Mouse (Mus musculus): ENCODE results near the gene Rbm20. TPM values are rescaled to one million over a fixed set of nuclear protein-coding genes. Genes with fewer than 3 reads are reported as not detected.

Rbm20 gene
- total RNA-seq, 2 experiments from 2014 or later = 4.4 to 5.2 TPM

GRCm38 (mm10) chr19:53779818-53780217 lies 102.7 kb downstream of the Rbm20 start:
- no peak for DNase-seq (ENCODE audit: low spot score in 2 of 2)
- intact Hi-C loops (cut with DNase I) = no loop called here

DNA sequence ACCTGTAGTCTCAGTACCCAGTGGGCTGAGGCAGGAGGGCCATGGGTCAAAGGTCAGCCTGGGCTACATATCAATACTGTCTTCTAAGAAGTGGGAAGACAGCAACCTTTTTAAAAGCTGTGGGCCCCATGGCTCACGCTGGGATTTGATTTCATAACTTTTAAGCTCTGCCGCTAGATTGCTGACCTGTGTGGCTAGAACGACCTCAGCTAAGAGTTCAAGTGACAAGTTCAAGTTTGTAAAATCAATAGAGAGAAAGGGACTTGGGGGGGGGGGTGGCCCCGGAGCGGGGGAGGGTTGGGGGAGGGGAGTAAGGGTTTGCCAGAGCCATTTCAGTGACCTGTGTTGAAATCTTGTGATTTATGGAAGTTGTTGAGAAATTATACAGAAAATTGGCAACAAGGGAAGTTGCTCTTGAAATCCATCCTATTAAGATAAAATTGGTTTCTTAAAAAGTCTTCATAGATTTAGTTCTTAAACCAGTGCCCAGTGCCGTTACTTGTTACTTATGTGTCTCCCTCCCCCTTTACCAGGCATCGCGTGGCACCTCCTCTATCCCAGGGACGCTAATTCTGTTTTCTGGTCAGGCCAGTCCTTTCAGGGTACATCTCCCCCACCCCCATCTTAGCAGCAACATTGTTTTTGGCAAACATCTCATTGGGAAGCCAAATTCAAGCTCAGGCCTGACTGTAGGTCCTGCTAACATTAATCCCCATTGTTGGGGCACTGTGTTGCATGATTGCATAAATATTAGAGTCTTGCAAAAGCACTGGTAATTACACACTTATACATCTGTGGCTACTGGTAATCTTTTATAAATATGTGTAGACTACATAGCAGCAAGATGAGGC lies 103.9 kb downstream of the Rbm20 start:
- DNase-seq (ENCODE audit: low spot score in 2 of 2) = no peak
- intact Hi-C loops (cut with DNase I) = no loop called here

GRCm38 (mm10) chr19:53781826-53782225 lies 104.7 kb downstream of the Rbm20 start:
- no peak for DNase-seq (ENCODE audit: low spot score in 2 of 2)
- intact Hi-C loops (cut with DNase I) = no loop called here

GRCm38 (mm10) chr19:53785352-53785751 lies 108.2 kb downstream of the Rbm20 start:
- no peak for DNase-seq (ENCODE audit: low spot score in 2 of 2)

DNA sequence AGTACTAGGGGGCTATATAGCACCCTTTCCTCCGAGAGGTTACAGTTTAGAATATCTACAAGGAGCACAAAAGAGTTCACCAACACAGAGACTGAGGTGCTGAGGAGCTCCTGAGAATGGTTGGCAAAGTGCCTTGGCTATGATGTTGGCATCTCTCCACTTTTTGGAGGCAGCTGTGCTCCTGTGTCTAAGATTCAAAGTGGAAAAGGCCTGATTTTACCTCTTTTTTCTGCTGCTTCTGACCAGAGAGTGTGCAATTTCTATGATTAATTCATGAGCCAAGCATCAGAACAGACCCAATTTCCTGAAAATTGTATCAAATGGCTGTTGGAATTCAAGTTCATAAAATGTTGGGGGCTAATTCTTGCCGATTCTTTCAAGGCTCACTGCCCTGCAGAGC lies 109.1 kb downstream of the Rbm20 start:
- no peak for DNase-seq (ENCODE audit: low spot score in 2 of 2)
- intact Hi-C loops (cut with DNase I) = no loop called here

More at GRCm38 (mm10) chr19:53785352-53785751, 108.2 kb downstream of the Rbm20 start:
- intact Hi-C loops (cut with DNase I) = no loop called here

DNA sequence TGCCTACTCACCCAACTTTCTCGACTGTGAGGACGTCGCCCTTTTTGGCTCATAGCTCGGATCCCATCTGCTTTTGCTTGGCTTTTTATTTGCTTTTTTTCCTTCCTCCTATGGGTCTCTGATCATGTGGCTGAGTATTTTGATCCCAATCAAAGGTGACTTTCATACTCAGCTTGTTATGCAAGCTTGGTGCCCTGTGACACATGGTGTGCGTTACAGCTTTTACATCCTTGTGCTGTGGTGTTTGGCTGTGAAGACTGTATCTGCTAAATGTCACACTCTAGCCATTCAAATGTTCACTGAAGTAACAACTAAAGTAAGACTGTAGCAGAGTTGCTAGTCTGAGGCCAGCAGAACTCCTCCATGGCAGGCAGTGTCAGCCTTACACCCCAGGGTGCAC lies 109.7 kb downstream of the Rbm20 start:
- no peak for DNase-seq (ENCODE audit: low spot score in 2 of 2)

DNA sequence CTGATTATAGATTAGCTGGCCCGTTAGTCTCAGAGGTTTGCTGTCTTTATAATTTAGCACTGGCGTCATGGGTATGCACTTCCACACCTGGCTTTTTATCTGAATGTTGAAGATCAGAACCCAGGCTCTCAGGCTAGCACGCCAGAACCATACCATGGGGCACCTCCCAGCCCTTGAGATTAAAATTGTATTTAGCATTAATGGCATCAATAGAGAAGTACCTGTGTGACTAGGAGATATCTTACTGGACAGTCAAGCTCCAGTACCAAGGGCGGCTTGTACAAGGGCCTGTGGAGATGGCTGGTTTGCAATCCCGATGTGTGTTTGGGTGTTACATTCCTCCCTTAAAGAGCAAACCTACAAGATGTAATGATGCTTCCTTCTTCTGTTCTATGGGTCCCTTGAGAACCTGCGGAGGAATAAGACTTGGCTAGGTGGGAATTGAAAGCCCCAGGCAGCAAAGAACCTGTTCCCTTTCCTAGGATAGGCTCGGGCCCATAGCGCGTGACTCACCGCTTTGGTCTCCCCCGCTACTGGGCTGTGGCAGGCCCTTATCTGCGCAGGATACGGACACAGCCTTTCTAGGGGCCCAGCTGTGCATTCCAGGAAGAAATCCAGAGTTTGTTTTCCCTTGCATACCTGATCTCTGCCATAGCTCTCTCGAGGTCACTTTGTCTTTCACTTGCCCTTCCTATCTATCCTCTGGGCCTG lies 111.7 kb downstream of the Rbm20 start:
- intact Hi-C loops (cut with DNase I) = no loop called here
- DNase-seq (ENCODE audit: low spot score in 2 of 2) = no peak

More for the DNA sequence above, 109.7 kb downstream of the Rbm20 start:
- intact Hi-C loops (cut with DNase I) = no loop called here

- DNase-seq (ENCODE audit: low spot score in 2 of 2) = no peak
- intact Hi-C loops (cut with DNase I) = no loop called here
Measured at GRCm38 (mm10) chr19:53789571-53789970, 112.5 kb downstream of the Rbm20 start.

DNA sequence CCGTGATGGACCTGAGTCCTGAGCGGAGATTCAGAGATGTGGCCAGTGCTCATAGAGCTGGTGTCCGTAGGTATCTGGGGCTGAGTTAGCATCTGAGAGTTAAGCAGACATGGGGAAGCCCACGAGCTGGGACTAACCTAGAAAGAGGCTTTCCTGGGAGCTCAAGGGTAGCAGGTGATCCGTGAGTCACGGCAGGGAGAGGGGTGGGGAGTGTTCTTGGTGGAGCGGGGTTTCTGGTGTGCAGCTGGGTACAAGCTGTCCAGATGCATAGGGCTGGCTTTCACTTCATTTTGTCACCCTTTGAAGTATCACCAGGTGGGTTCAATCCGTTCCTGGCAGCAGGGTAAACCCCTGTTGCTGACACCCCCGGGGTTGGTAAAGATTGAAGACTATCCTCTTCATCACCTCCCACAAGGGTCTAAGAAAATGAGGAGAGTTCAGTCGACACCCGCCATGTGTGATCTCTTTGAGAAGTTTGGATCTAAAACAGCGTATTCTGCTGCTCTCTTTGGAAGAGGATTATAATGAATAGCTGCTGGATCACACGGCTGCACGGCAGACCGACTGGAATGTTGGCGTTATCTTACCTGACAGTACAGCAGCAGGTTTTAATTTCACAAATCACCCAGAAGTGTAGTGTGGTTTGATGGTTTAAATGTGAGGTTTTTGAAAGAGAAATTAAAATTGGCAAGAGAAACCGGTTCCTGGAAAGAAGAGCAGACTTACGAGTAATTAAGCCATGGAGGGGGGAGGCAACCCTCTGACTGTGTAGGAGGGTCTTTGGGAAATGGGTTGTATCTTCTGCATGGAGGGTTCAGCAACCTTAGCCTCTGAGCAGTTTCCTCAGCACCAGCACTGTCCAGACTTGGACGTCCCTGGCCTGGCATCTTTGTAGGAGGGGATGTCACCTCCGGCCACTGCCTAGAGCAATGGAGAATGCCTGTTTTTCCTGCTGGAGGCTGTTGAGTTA lies 114.9 kb downstream of the Rbm20 start:
- intact Hi-C loops (cut with DNase I) = no loop called here
- DNase-seq (ENCODE audit: low spot score in 2 of 2) = no peak

- intact Hi-C loops (cut with DNase I) = no loop called here
- no peak for DNase-seq (ENCODE audit: low spot score in 2 of 2)
Measured at GRCm38 (mm10) chr19:53792976-53793897, 116.1 kb downstream of the Rbm20 start.

DNA sequence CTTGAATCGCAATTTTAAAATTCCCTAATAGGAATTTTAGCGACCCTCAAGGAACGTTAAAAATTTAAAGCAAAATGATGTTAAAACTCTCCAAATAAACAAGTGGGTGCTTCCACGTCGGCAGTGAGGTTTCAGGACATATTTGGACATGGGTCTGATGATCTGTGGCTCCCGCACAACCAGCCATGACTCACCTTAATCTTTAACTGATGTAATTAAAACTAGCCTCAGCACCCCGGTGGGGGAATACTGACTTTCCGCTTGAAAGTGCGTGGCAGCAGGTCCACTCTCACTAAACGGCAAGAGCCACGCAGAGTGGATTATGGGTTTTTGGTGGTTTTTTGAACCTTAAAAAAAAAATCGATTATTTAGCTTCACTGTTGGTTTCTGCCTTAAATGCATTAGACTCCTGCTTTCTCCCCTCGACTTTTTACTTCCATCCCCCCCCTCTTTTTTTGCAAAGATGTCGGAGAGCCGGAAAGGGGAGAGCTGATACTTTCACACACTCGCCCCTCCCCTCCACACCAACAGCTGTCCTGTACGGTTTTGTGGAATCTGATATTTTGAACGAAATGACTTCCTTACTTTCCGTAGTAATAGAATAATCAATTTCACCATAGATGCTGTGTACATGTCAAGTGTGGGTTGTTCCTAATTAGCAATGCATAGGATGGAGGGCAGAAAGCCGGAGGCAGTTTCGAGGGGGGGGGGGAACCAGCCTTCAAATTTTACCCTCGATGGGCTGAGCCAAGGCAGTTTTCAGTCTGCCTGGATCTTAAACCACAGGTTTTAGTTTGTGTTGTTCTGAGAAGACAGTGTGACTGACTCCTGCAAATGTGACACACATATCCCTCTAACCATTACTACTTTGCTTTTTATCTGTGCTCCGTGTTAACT lies 117.1 kb downstream of the Rbm20 start:
- no peak for DNase-seq (ENCODE audit: low spot score in 2 of 2)

DNA sequence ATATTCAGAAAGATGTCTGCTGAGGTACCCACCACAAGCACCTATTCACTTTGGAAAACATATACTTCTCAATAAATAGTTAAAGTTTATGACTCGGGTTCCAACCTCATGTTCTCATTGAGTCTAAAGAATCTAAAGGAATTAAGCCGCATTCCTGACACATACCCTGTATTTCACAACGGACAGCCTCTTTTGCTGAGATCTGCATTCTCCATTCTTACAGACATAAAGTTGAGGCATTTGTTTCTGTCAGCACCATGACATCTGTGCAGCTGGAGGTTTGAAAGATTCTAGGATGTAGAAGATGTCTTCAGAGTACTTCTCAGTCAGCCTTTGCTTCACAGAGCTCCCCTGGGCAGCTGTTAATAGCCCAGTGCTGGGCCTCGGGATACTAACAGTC lies 117.9 kb downstream of the Rbm20 start:
- no peak for DNase-seq (ENCODE audit: low spot score in 2 of 2)
- intact Hi-C loops (cut with DNase I) = no loop called here

More for the DNA sequence above, 117.1 kb downstream of the Rbm20 start:
- intact Hi-C loops (cut with DNase I) = no loop called here

- intact Hi-C loops (cut with DNase I) = no loop called here
- DNase-seq (ENCODE audit: low spot score in 2 of 2) = no peak
Measured at GRCm38 (mm10) chr19:53796020-53796419, 118.9 kb downstream of the Rbm20 start.

DNA sequence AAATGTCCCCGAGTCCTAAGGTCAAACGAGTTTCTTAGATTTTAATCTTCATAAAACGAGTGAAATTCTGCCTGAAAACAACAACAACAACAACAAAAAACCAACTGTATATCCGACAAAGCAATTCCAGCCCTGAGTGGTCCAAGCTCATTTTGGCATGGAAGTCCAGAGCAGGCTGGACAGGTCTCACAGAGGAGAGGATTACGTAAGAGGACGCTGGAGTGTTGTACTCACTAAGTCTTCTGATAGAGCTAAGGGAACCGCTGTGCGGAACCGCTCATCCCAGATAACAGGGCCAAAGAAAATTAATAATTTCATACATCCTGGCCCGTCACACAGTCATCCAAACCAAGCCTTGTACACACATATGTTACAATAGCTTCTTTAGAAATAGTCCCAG lies 120.7 kb downstream of the Rbm20 start:
- DNase-seq (ENCODE audit: low spot score in 2 of 2) = no peak
- intact Hi-C loops (cut with DNase I) = no loop called here

GRCm38 (mm10) chr19:53799885-53800284 lies 122.8 kb downstream of the Rbm20 start:
- intact Hi-C loops (cut with DNase I) = no loop called here
- no peak for DNase-seq (ENCODE audit: low spot score in 2 of 2)

DNA sequence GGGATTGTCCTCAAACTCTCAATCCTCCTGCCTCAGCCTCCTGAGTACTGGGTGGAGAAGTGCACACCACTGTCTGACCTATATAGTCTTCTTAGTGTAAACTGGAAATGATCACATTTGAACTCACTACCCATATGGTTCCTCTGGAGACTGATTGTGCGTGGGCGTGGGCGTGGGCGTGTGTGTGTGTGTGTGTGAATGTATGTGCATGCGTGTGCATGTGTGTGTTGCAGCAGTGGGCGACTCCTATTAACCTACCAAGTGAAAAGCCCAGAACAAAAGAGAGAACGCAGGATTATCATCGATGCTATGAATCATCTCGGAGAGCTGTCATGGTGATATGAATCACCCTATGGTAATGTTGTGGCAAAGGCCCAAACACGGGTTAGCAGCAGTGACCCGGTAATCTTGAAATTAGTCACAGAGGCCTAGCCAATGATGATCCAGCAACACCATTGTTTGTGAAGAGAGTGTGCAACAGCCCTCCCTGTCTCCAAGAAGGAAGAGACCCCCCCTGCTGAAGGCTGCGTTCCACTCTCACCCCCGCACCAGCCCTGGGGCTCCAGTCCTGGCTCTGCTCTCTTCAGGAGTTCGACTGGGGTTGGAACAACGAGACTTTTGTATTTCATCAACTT lies 123.4 kb downstream of the Rbm20 start:
- no peak for DNase-seq (ENCODE audit: low spot score in 2 of 2)

GRCm38 (mm10) chr19:53801380-53801779 lies 124.3 kb downstream of the Rbm20 start:
- DNase-seq (ENCODE audit: low spot score in 2 of 2) = no peak
- intact Hi-C loops (cut with DNase I) = no loop called here

More for the DNA sequence above, 123.4 kb downstream of the Rbm20 start:
- intact Hi-C loops (cut with DNase I) = no loop called here
